Comparison of ENCODE assay signal across 28 mouse cellular contexts in genomic region chr9:21680448-21680847, GRCm38 (mm10).
"Had no signal": no experiment of that assay in that cellular context is flagged by ENCODE, and none has a peak within 500 bp of the region (broad histone marks: within the 10 kb centered on the region; RNA-seq: fewer than 3 reads in every experiment).

No protein-coding gene starts in this region.

- H3K9ac ChIP-seq: limb, embryonic 12.5 days; limb, embryonic 13.5 days; limb, embryonic 15.5 days; liver, embryonic 12.5 days; liver, embryonic 13.5 days; liver, embryonic 14.5 days; liver, embryonic 15.5 days; liver, postnatal 0 days; lung, embryonic 14.5 days; lung, embryonic 15.5 days; midbrain, embryonic 12.5 days; midbrain, embryonic 13.5 days; midbrain, embryonic 15.5 days; neural tube, embryonic 12.5 days had no signal

- H3K27ac ChIP-seq: limb, embryonic 10.5 days; limb, embryonic 12.5 days; limb, embryonic 13.5 days; limb, embryonic 15.5 days; liver, embryonic 12.5 days; liver, embryonic 13.5 days; liver, embryonic 14.5 days; liver, embryonic 15.5 days; lung, embryonic 15.5 days; macrophage; midbrain, embryonic 10.5 days; midbrain, embryonic 12.5 days; midbrain, embryonic 13.5 days; midbrain, embryonic 15.5 days; neural tube, embryonic 12.5 days had no signal

- DNase-seq: left cerebral cortex, postnatal 4 days; liver; liver, embryonic 13.5 days; liver, postnatal 0 days; lung, adult 18-20 months; lung, adult 2 months; lung, embryonic 14.5 days; lung, postnatal 10 days; lung, postnatal 14 days; lung, postnatal 36 days; lung, postnatal 4 days; midbrain, embryonic 14.5 days had no signal

- H3K27me3 ChIP-seq: limb, embryonic 12.5 days; limb, embryonic 13.5 days; limb, embryonic 15.5 days; liver, embryonic 12.5 days; liver, embryonic 13.5 days; liver, embryonic 15.5 days; lung, embryonic 15.5 days; megakaryocyte, embryonic 14.5 days; midbrain, embryonic 12.5 days; midbrain, embryonic 13.5 days; midbrain, embryonic 15.5 days; neural tube, embryonic 12.5 days had no signal

- H3K4me3 ChIP-seq: limb, embryonic 10.5 days; limb, embryonic 12.5 days; limb, embryonic 13.5 days; limb, embryonic 15.5 days; liver, embryonic 12.5 days; liver, embryonic 13.5 days; liver, embryonic 15.5 days; lung, embryonic 15.5 days; megakaryocyte, embryonic 14.5 days; midbrain, embryonic 10.5 days; midbrain, embryonic 12.5 days; midbrain, embryonic 13.5 days; midbrain, embryonic 15.5 days; myocyte; neural tube, embryonic 12.5 days had no signal

- H3K4me1 ChIP-seq: limb, embryonic 10.5 days; limb, embryonic 12.5 days; limb, embryonic 13.5 days; limb, embryonic 15.5 days; liver, embryonic 12.5 days; liver, embryonic 13.5 days; liver, embryonic 15.5 days; lung, embryonic 15.5 days; megakaryocyte, embryonic 14.5 days; midbrain, embryonic 10.5 days; midbrain, embryonic 12.5 days; midbrain, embryonic 13.5 days; midbrain, embryonic 15.5 days; neural tube, embryonic 12.5 days had no signal

- H3K9me3 ChIP-seq: limb, embryonic 10.5 days; limb, embryonic 12.5 days; limb, embryonic 13.5 days; limb, embryonic 15.5 days; liver, embryonic 12.5 days; liver, embryonic 13.5 days; liver, embryonic 15.5 days; lung, embryonic 15.5 days; megakaryocyte, embryonic 14.5 days; midbrain, embryonic 10.5 days; midbrain, embryonic 12.5 days; midbrain, embryonic 13.5 days; midbrain, embryonic 15.5 days; neural tube, embryonic 12.5 days had no signal
